Mouse (Mus musculus) hindbrain, embryonic 11.5 days (tissue): ENCODE data around the gene Tuba1c. TPM values are rescaled to one million over a fixed set of nuclear protein-coding genes. Genes with fewer than 3 reads are reported as not detected.
A peak's percentile ranks its signal among the peaks of the same experiment; 100 is the strongest.

ENCODE experiments used
- ATAC-seq: fragments of 200-750 bp; cut with Nextera tagmentation; 2 replicates; pipeline ENCODE4 v1.8.0; 2017; ENCODE audit warnings: mild to moderate bottlenecking, moderate TSS enrichment, moderate library complexity; ENCODE audit not compliant: low FRiP score
- DNase-seq: peaks from one replicate; pipeline ENCODE4 v3.0.0-alpha.2; 2015; ENCODE audit warnings: low spot score
- H3K27ac ChIP-seq: fragments of 300-500 bp; sonication (generic); 2 replicates; pipeline ENCODE4 v1.5.1; 2014; ENCODE audit warnings: mild to moderate bottlenecking, low read depth, low read length
- H3K27me3 ChIP-seq: fragments of 300-500 bp; sonication (generic); 2 replicates; pipeline ENCODE4 v1.6.1; 2014; ENCODE audit warnings: mild to moderate bottlenecking, low read length, moderate library complexity, mixed read lengths; ENCODE audit not compliant: control insufficient read depth, insufficient read depth
- H3K36me3 ChIP-seq: fragments of 300-500 bp; sonication (generic); 2 replicates; pipeline ENCODE4 v1.6.1; 2014; ENCODE audit warnings: mild to moderate bottlenecking, low read length, moderate library complexity, mixed read lengths; ENCODE audit not compliant: control insufficient read depth, insufficient read depth
- H3K4me1 ChIP-seq: fragments of 300-500 bp; sonication (generic); replicated peaks from 2 replicates; pipeline ENCODE4 v1.6.1; 2014; ENCODE audit warnings: low read length, mixed read lengths; ENCODE audit not compliant: control insufficient read depth, insufficient read depth
- H3K4me2 ChIP-seq: fragments of 300-500 bp; sonication (generic); replicated peaks from 2 replicates; pipeline ENCODE4 v1.6.1; 2014; ENCODE audit warnings: mild to moderate bottlenecking, low read depth, low read length
- H3K4me3 ChIP-seq: fragments of 300-500 bp; sonication (generic); 2 replicates; pipeline ENCODE4 v1.5.1; 2014; ENCODE audit warnings: low read depth, low read length
- H3K9ac ChIP-seq: fragments of 300-500 bp; sonication (generic); 2 replicates; pipeline ENCODE4 v1.6.1; 2014; ENCODE audit warnings: low read depth, low read length
- H3K9me3 ChIP-seq: fragments of 300-500 bp; sonication (generic); 2 replicates; pipeline ENCODE4 v1.6.1; 2016; ENCODE audit warnings: low read length; ENCODE audit not compliant: control insufficient read depth
- WGBS: fragments of 180-500 bp; shearing (Covaris S2); extraction: QIAGEN DNeasy Blood & Tissue Kit; methylation state at CpG from one replicate; pipeline ENCODE4 v1.1.7; 2014; 5-methylcytosine and 5-hydroxymethylcytosine counted together
- polyA plus RNA-seq: library from polyadenylated mRNA; unstranded; fragments of >200 nt; fragmentation: Nextera tagmentation; extraction: Ambion mirVana; gene quantifications from 2 replicates; pipeline ENCODE4 v1.2.1, GENCODE M21; 2014

Gene Tuba1c
- polyA plus RNA-seq, 1 experiment from 2014 or later: 93.2 TPM

- Histone ChIP-seq H3K36me3 (no peaks in the 10 kb centered on the region), H3K4me1 (peaks cover 38% of the 10 kb centered on the region), H3K27me3 (no peaks in the 10 kb centered on the region), H3K27ac (peak overlapping the region; percentile 84), H3K4me3 (peak overlapping the region; percentile 30), H3K9ac (peak overlapping the region; percentile 68), H3K4me2 (peak overlapping the region; percentile 62), H3K9me3 (no peaks in the 10 kb centered on the region)
- WGBS: 6% methylated on average over 35 of the region's 35 CpGs
- ATAC-seq: peak; percentile 80
- peak; percentile 97 for DNase-seq
These were observed 36.4 kb upstream of the Tuba1c start for GRCm38 (mm10) chr15:98993093-98993793.

DNA sequence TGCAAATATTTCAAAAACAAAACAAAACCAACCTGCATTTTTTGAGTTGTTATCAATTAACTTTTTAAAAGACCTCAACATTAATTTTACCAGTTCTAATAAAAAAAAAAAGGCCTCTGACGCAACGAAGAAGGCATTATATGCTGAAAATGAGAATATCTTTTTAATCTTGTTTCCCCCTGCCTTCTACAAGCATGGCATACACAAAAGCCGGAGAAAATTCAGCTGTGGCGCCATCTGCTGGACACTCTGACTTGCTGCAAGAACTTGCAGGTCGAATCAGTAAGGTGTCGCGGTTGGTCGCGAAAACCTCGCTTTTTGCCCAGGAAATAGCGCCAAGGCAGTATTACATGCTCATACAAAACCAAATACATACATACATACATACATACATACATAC lies 35.8 kb upstream of the Tuba1c start:
- Histone ChIP-seq H3K9me3 (no peaks in the 10 kb centered on the region), H3K9ac (no peak overlapping the region), H3K27ac (no peak overlapping the region), H3K27me3 (no peaks in the 10 kb centered on the region), H3K4me1 (peaks cover 32% of the 10 kb centered on the region), H3K36me3 (no peaks in the 10 kb centered on the region), H3K4me2 (peak overlapping the region; percentile 62; the same call in 1 of the 2 replicates), H3K4me3 (no peak overlapping the region; the same call in 1 of the 2 replicates)
- ATAC-seq: no peak
- peak; percentile 94 for DNase-seq
- 3% methylated on average over 11 of the region's 11 CpGs for WGBS

DNA sequence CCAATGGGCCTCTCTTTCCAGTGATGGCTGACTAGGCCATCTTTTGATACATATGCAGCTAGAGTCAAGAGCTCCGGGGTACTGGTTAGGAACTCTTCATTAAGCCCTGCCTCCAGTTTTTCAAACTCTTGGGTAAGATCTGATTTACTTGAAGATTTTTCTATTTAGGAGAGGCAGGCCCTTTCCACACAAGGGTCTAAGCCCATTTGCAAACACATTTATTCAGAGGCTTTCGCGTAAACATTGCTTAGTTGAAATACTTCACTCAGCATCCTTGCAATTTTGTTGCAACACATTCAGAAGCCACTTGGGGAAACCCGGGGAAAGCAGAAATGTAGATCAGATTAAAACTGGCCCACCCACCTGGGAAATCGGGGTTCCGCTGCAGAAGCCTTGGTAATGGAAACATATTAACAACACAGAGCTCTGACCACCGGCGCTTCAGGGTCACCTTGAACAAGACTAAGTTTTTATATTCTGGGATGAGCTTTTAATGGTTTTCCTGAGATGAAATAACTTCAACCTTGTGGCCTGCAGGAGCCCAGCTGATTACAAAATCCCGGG lies 34.7 kb upstream of the Tuba1c start:
- no peak for ATAC-seq
- no peak overlapping the region for H3K4me2 ChIP-seq
- no peaks in the 10 kb centered on the region for H3K27me3 ChIP-seq
- H3K9me3 ChIP-seq: no peaks in the 10 kb centered on the region
- H3K4me1 ChIP-seq: peaks cover 27% of the 10 kb centered on the region
- WGBS: 90% methylated on average over 9 of the region's 9 CpGs
- no peaks in the 10 kb centered on the region for H3K36me3 ChIP-seq
- no peak overlapping the region for H3K9ac ChIP-seq
- H3K4me3 ChIP-seq: no peak overlapping the region
- no peak for DNase-seq
- H3K27ac ChIP-seq: no peak overlapping the region

GRCm38 (mm10) chr15:98996840-98997239 lies 32.9 kb upstream of the Tuba1c start:
- no peak overlapping the region for H3K9ac ChIP-seq
- H3K4me2 ChIP-seq: no peak overlapping the region
- ATAC-seq: no peak
- no peak overlapping the region for H3K4me3 ChIP-seq
- no peaks in the 10 kb centered on the region for H3K27me3 ChIP-seq
- peaks cover 11% of the 10 kb centered on the region for H3K4me1 ChIP-seq
- H3K9me3 ChIP-seq: no peaks in the 10 kb centered on the region
- 86% methylated on average over 7 of the region's 7 CpGs for WGBS
- no peak for DNase-seq
- H3K36me3 ChIP-seq: no peaks in the 10 kb centered on the region
- H3K27ac ChIP-seq: peak overlapping the region; percentile 31; the same call in 1 of the 2 replicates

- Histone ChIP-seq H3K4me3 (no peak overlapping the region), H3K9ac (no peak overlapping the region), H3K27ac (no peak overlapping the region), H3K4me1 (peaks cover 5% of the 10 kb centered on the region), H3K4me2 (no peak overlapping the region), H3K27me3 (no peaks in the 10 kb centered on the region), H3K9me3 (no peaks in the 10 kb centered on the region), H3K36me3 (no peaks in the 10 kb centered on the region)
- DNase-seq: no peak
- ATAC-seq: no peak
- 50% methylated on average over 13 of the region's 13 CpGs for WGBS
These were observed 31.5 kb upstream of the Tuba1c start for GRCm38 (mm10) chr15:98997938-98998774.

- Histone ChIP-seq H3K27ac (no peak overlapping the region), H3K4me3 (no peak overlapping the region), H3K27me3 (no peaks in the 10 kb centered on the region), H3K4me1 (peaks cover 3% of the 10 kb centered on the region; the same call in 1 of the 2 replicates), H3K9ac (no peak overlapping the region), H3K4me2 (no peak overlapping the region), H3K9me3 (no peaks in the 10 kb centered on the region), H3K36me3 (no peaks in the 10 kb centered on the region)
- WGBS: 46% methylated on average over 6 of the region's 6 CpGs
- DNase-seq: no peak
- no peak for ATAC-seq
These were observed 30.9 kb upstream of the Tuba1c start for GRCm38 (mm10) chr15:98998775-98999157.

DNA sequence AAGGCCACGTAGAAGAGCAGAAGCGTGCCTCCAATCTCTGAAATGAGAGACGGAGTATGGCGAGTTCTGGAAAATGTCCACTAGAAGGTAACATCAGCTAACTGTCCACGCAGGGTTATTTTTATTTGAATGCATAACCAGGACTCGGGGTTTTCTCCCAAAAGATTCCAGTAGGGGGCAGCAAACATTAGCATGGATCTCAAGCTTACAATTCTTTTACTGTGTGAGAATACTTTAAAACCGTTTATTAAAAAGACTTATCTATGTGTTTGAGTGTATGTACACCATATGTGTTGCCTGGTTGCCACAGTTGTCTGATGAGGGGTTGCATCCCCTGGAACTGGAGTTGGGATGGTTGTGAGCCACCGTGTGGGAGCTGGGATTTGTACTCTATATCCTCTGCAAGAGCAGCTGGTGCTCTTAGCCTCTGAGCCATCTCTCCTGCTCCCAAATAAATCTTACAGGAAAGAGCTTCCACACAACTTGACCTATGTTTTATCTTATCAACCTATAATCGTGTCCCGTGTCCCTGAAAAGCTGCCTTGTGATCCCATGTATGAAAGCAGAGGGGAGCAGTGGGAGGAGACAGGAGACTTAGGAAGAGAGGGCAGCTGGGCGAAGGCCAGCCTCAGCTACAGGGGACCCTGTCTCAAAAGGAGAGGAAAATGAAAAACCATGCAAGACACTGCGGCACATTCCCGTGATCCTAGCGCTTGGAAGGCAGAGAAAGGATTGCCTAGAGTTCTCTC lies 29.0 kb upstream of the Tuba1c start:
- H3K4me1 ChIP-seq: peaks cover 3% of the 10 kb centered on the region; the same call in 1 of the 2 replicates
- H3K9ac ChIP-seq: no peak overlapping the region
- no peaks in the 10 kb centered on the region for H3K9me3 ChIP-seq
- no peaks in the 10 kb centered on the region for H3K36me3 ChIP-seq
- DNase-seq (peak; percentile 81), ATAC-seq (no peak; the same call in 1 of the 2 replicates)
- WGBS: 48% methylated on average over 14 of the region's 14 CpGs
- H3K4me3 ChIP-seq: no peak overlapping the region
- H3K27me3 ChIP-seq: no peaks in the 10 kb centered on the region
- no peak overlapping the region for H3K27ac ChIP-seq
- H3K4me2 ChIP-seq: no peak overlapping the region

DNA sequence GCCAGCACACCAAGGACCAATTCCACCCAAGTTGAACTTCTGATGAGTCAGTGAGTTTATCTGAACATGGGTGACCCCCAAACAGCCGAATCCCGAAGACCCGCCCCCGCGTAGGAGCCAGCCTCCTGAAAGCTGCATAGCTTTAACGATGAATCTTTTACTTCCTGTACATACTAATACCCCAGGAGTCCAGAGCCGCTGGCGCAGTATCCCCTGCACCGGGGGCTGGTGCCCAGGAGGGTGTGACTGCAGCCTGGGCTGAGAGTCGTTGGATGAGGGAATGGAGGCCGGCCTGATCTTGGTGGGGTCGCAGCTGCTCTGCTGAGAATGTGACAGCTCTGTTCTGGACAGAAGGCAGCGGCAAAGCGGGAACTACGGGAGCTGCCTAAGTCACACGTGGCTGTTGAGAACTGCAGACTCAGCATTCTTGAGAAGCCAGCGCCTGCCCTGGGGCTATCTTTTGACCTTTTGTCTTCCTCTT lies 28.2 kb upstream of the Tuba1c start:
- 18% methylated on average over 17 of the region's 17 CpGs for WGBS
- H3K4me1 ChIP-seq: peaks cover 3% of the 10 kb centered on the region; the same call in 1 of the 2 replicates
- no peaks in the 10 kb centered on the region for H3K9me3 ChIP-seq
- H3K27me3 ChIP-seq: no peaks in the 10 kb centered on the region
- peak overlapping the region; percentile 28; the same call in 1 of the 2 replicates for H3K9ac ChIP-seq
- H3K36me3 ChIP-seq: no peaks in the 10 kb centered on the region
- no peak overlapping the region for H3K4me3 ChIP-seq
- DNase-seq: no peak
- ATAC-seq: peak; percentile 39; the same call in 1 of the 2 replicates
- H3K4me2 ChIP-seq: no peak overlapping the region
- no peak overlapping the region for H3K27ac ChIP-seq
